Mouse (Mus musculus): ENCODE results near the gene Gm49395. TPM values are rescaled to one million over a fixed set of nuclear protein-coding genes. Genes with fewer than 3 reads are reported as not detected.

Gm49395 gene
- total RNA-seq, 2 experiments from 2014 or later = 2.3 to 2.6 TPM

DNA sequence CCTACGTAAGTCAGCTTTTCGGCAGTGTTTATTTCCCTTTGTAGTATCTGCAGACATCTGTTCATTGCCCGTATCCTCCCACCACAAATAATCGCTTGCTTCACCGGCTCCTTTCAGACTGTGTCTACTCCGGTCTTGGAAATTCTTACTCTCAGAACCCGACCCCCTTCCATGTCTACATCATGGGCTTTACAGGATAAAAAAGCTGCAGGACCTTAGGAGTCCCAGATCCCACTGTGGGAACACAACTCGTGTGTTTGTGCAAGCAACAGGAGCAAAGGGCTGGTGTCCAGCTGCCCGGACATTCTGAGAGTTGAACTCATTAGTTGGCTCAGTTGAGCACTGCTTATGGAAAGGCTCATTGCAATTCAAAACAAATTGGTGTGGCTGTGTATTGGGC lies 46.9 kb downstream of the Gm49395 start:
- DNase-seq (ENCODE audit: low spot score in 2 of 2) = no peak

DNA sequence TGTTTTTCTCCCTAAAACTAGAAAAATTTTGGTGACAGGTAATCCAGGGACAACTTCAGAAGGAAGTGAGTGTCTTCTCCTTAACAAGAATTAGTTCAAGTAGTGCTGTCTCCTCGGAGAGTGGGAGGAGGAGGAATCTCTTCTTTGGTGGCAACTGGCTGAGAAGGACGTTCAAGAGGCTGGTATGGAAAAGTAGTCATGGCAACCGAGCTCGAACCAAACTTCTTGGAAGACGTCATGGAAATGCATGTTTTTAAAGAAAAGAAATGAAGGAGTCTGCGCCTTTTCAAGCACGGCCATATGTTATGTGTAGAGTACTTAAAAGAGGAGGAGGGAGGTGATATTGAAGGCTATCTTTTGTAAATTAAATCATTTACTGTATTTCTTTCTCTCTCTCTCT lies 49.2 kb downstream of the Gm49395 start:
- peak in 1 of 2 experiments; percentile 34 for DNase-seq (ENCODE audit: low spot score in 2 of 2)

GRCm38 (mm10) chr13:115050660-115051559 lies 50.8 kb downstream of the Gm49395 start:
- DNase-seq (ENCODE audit: low spot score in 2 of 2) = peak in 1 of 2 experiments; percentile 3

DNA sequence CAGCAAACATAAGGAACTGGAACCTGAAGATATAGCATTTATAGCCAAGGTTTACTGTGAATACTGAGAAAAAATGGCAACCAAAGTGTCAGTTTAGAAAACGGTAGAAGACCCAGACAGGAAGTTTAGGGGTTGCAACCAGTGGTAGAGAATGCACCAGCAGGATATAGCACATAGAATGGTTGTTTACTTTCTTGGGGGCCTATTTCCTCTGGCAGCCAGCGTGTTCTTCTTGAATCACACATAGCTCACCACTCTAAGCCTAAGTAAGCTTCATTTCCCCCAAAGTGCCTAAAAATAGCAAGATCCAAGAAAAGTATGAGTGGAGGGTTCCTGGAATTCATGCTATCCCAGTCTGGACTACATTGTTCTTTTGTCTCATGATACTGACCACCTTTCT lies 59.1 kb downstream of the Gm49395 start:
- no peak for DNase-seq (ENCODE audit: low spot score in 2 of 2)

GRCm38 (mm10) chr13:115037304-115037703 lies 64.4 kb downstream of the Gm49395 start:
- DNase-seq (ENCODE audit: low spot score in 2 of 2) = no peak

GRCm38 (mm10) chr13:115035387-115035786 lies 66.3 kb downstream of the Gm49395 start:
- no peak for DNase-seq (ENCODE audit: low spot score in 2 of 2)

- DNase-seq (ENCODE audit: low spot score in 2 of 2) = no peak
Observed at GRCm38 (mm10) chr13:115033135-115033534, 68.6 kb downstream of the Gm49395 start.

DNA sequence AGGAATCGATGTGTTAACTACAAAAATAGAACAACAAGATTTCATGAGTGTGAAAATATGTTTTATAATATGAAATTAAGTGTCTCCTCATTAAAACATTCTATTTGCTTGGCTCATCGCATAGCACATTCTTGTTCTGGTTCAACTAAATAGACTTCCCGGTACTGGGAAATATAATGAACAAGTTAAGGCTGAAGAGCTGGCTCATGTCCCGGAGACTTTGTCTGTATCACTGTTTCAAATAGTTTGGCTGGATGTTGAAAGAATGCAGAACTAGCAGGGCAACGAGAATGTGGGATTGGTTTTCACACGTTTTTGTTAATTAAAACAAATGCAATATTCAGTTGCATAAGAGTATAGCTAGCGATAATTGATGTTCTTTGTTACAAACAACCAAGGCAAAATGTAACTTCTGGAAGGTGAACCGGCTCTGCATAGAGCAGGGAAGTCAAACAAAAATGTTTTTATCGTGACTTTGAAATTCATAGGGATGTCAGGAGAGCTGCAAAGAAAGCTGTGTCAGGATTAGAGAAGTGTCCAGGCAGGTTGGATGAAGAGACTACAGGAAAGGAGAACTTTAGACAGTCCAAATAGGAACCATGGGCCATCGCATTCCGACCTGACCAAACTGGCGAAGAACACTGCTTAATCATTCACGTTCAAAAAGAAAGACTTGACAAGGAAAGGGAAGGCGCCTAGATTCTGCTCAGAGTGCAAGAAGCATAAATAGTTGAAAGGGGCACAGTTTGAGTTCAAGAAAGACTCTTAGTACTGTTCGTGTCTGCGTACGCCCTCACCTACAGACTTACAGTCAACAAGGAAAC lies 70.3 kb downstream of the Gm49395 start:
- peak in 1 of 2 experiments; percentile 41 for DNase-seq (ENCODE audit: low spot score in 2 of 2)

- DNase-seq (ENCODE audit: low spot score in 2 of 2) = no peak
Observed at GRCm38 (mm10) chr13:115025394-115025793, 76.3 kb downstream of the Gm49395 start.

DNA sequence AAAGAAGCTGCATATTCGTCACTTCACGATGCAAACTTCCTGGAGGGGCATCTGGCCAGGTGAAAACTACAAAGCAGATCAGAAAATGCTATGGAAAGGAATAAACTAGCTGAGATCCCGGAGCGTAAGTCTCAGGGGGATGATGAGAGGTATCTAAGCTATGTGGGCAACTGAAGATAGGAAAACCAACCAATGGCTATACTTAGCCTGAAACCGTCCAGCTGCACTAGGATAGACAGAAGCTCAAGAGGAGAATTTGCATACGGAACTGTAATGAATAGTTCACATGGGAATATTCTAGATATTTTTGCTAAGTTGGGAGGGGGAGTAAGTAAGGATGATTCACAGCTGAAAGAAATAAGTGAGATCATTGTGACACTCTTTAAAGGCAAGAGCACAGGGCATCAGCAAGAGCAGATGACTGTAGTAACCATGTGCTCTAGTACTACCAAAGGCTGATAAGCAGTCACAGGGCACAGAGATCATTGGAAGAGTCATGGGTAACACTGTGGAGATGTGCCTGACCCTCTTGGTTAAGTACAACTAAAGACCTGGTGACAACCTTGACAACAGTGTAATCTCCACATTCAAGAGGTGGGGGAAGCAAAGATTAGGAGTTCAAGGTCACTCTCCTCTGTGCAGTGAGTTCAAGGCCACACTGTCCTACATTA lies 79.5 kb downstream of the Gm49395 start:
- no peak for DNase-seq (ENCODE audit: low spot score in 2 of 2)

- no peak for DNase-seq (ENCODE audit: low spot score in 2 of 2)
Observed at GRCm38 (mm10) chr13:115021411-115021810, 80.3 kb downstream of the Gm49395 start.

DNA sequence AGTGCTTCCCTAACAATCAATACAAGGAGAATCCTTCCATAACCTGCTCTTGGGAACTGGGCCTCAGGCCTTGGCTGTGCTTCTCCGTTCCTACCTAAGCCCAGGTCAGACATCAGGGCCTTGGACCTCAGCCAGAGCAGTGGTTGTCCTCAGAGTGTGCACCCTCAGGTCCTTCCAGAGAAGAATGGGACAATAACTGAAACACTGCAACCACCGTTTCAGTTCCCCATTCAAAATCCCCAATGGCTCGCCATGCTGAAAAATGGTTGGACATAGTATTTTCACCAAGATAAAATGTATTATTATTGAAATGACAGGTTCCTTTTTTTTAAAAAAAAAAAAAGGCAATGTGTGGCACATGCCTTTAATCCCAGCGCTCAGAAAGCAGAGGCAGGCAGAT lies 81.0 kb downstream of the Gm49395 start:
- DNase-seq (ENCODE audit: low spot score in 2 of 2) = no peak

DNA sequence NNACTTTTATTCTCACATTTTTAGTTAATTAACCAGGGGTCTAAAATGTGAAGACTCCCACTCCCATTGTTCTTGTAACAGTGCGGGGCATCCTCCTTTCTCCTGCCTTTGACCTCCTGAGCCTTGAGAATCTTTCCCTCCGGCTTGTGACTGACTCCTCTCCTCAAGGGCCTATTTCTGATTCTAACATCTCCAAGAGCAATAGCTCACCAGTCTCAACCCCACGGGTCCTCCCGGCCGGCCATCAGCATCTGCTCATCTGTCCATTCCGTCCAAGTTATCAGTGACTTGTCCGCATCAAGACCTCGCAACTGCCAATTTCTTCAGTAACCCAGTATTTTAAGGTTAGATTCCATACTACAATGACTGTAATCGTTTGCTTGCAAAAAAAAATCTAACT lies 84.2 kb downstream of the Gm49395 start:
- DNase-seq (ENCODE audit: low spot score in 2 of 2) = no peak

DNA sequence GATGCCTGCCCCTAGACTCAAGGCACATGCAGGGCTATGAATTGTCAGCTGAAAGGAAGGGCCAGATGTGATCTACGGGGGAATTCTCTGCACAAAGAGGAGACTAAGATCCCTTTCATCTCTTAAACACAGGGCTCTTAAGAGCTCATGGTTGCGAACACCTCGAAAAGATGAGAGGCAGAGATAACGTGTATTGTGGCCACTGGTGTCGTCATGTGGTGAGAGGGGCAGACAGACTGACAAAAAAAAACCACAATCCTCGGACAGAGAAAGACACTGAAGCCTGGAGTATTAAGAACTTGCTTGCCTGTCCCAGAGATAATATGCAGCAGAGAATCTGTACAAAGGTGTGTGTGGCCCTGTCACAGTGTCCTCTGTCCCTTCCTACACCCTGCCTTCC lies 90.2 kb downstream of the Gm49395 start:
- DNase-seq (ENCODE audit: low spot score in 2 of 2) = no peak

- no peak for DNase-seq (ENCODE audit: low spot score in 2 of 2)
Observed at GRCm38 (mm10) chr13:115006213-115006835, 95.4 kb downstream of the Gm49395 start.

DNA sequence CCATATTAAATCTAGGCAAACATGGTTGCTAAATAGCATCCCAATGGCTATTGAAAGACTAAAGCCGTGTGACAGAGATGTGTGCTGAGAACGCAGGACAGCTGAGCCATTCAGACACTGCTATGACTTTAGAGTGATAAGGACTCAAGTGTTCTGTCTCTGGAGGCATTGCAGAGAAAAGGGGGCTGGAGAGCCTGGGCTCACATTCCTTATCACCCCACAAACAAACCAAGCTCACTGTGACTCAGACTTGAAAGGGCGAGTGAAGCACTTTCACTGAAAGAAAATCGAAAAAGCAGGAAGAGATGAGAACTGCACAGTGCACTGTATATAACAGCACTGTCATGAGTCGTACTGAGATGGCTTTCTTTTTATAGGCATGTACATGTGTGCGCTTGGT lies 96.4 kb downstream of the Gm49395 start:
- DNase-seq (ENCODE audit: low spot score in 2 of 2) = no peak

DNA sequence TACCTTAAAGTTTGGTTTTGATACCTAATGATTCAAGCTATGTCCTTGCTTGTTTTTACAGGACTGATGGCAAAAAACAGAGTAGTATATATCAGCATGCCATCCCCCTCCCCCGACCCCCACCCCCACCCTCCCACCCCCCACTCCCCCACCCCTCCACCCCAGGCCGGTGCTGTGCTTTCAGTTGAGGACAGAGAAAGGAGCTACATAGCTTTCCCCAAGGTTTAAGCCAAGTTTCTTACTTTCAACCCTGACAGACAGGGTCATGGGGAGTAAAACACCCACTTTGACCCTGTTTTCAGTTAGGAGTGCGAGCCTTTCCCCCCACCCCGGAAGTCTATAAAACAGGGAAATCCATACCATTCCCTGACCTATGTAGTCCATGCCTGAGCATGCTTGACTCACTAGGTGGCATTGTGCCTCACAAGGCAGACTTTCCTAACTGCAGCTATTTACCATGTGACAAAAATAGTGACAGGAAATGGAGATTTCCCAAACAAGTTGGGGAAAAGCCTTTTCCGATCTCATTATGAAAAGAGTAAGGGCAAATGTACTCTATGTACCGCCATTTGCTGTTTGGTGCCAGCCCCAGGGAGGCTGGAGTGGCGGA lies 98.2 kb downstream of the Gm49395 start:
- DNase-seq (ENCODE audit: low spot score in 2 of 2) = no peak

- DNase-seq (ENCODE audit: low spot score in 2 of 2) = no peak
Observed at GRCm38 (mm10) chr13:115002837-115003236, 98.9 kb downstream of the Gm49395 start.

GRCm38 (mm10) chr13:115002155-115002554 lies 99.6 kb downstream of the Gm49395 start:
- DNase-seq (ENCODE audit: low spot score in 2 of 2) = no peak

DNA sequence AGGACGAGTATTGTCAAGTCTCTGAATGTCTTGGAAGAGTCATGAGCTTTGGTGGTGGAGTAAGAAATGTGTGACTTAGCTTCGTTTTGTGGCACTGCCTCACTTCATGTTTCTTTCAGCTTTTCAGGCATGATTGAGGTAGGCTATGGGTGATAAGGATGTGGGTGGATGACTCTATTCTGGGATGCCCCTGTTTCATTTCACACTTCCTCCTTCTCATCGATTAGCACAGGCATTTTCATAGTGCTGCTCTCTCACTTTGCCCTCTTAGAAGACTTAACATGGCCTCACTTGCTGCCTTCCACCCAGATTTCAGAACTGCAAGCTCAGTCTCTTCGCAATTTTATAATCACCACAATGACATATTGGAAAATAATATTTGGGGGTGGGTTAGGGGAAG lies 102.1 kb downstream of the Gm49395 start:
- DNase-seq (ENCODE audit: low spot score in 2 of 2) = no peak

GRCm38 (mm10) chr13:114998100-114998499 lies 103.6 kb downstream of the Gm49395 start:
- DNase-seq (ENCODE audit: low spot score in 2 of 2) = no peak

All from layer of hippocampus, adult 18-20 months (tissue).